In genomic region chr17:35635699-35636111, GRCm38 (mm10) we compare ENCODE assay signal across 7 mouse cellular contexts. TPM values are rescaled to one million over a fixed set of nuclear protein-coding genes. Genes with fewer than 3 reads are reported as not detected.
A peak's percentile ranks its signal among the peaks of the same experiment; 100 is the strongest.
DNase-seq lines count a peak whose midpoint lies in the region; ATAC-seq lines count a peak whose summit lies in the region.

No protein-coding gene starts in this region.

- peak; percentile 57 to 59 for DNase-seq in adrenal gland, adult 18-20 months (ENCODE audit: low spot score in 2 of 2)
- DNase-seq in cerebellum, postnatal 36 days = peak; percentile 72 to 85
- DNase-seq in gastrocnemius, adult 18-20 months (ENCODE audit: low spot score) = peak; percentile 62
- DNase-seq in induced T-regulatory cell, adult 2 months (ENCODE audit: low read depth) = peak; percentile 90
- peak; percentile 67 to 88 for DNase-seq in left cerebral cortex, adult 9 months (ENCODE audit: low spot score in 2 of 2)
- peak; percentile 66 to 81 for DNase-seq in right cerebral cortex, postnatal 36 days (ENCODE audit: low spot score in 2 of 2)

- ATAC-seq in megakaryocyte-erythroid progenitor cell, adult 5-6 weeks (replicated peaks; ENCODE audit: low FRiP score, low TSS enrichment, poor library complexity, severe bottlenecking) = peak; percentile 58; the same call in 1 of the 2 replicates

RNA-seq across cellular contexts. Expression of gene Mucl3, which starts 7.8 kb away (rescaled TPM):
- total RNA-seq in adrenal gland, adult 18-20 months (2021) = not detected
- total RNA-seq in gastrocnemius, adult 18-20 months (2021) = not detected
- not detected in 2 replicates for total RNA-seq in megakaryocyte-erythroid progenitor cell, adult 5-6 weeks (2014; fragmentation: Nextera tagmentation)
- not detected in 2 replicates for total RNA-seq in megakaryocyte-erythroid progenitor cell, adult 5-6 weeks (2017)

RNA-seq across cellular contexts. Expression of gene Gm9573, which starts 9.3 kb away (rescaled TPM):
- not detected for total RNA-seq in adrenal gland, adult 18-20 months (2021)
- total RNA-seq in gastrocnemius, adult 18-20 months (2021) = not detected
- not detected in 2 replicates for total RNA-seq in megakaryocyte-erythroid progenitor cell, adult 5-6 weeks (2014; fragmentation: Nextera tagmentation)
- total RNA-seq in megakaryocyte-erythroid progenitor cell, adult 5-6 weeks (2017) = not detected in 2 replicates

RNA-seq across cellular contexts. Expression of gene Vars2, which starts 31.7 kb away (rescaled TPM):
- 10 to 100 TPM; 37.2 to 38.7 TPM for total RNA-seq in adrenal gland, adult 18-20 months (2021)
- 10 to 100 TPM in 1 of 2 experiments, 1 to 10 TPM in 1; 9.8 to 13.7 TPM for total RNA-seq in gastrocnemius, adult 18-20 months (2021)
- total RNA-seq in megakaryocyte-erythroid progenitor cell, adult 5-6 weeks (2014; fragmentation: Nextera tagmentation) = 32.5 and 44.2 TPM in 2 replicates
- total RNA-seq in megakaryocyte-erythroid progenitor cell, adult 5-6 weeks (2017) = 8.3 and 19.1 TPM in 2 replicates

RNA-seq across cellular contexts. Expression of gene Sfta2, which starts 34.4 kb away (rescaled TPM):
- total RNA-seq in adrenal gland, adult 18-20 months (2021) = not detected
- not detected for total RNA-seq in gastrocnemius, adult 18-20 months (2021)
- total RNA-seq in megakaryocyte-erythroid progenitor cell, adult 5-6 weeks (2014; fragmentation: Nextera tagmentation) = not detected in 2 replicates
- not detected in 2 replicates for total RNA-seq in megakaryocyte-erythroid progenitor cell, adult 5-6 weeks (2017)

RNA-seq across cellular contexts. Expression of gene Gtf2h4, which starts 37.8 kb away (rescaled TPM):
- total RNA-seq in adrenal gland, adult 18-20 months (2021) = 10 to 100 TPM; 20.2 to 20.8 TPM
- 10 to 100 TPM; 17.7 to 18.9 TPM for total RNA-seq in gastrocnemius, adult 18-20 months (2021)
- total RNA-seq in megakaryocyte-erythroid progenitor cell, adult 5-6 weeks (2014; fragmentation: Nextera tagmentation) = 30.3 and 52.4 TPM in 2 replicates
- 35.0 and 40.6 TPM in 2 replicates for total RNA-seq in megakaryocyte-erythroid progenitor cell, adult 5-6 weeks (2017)

Comparison
In these comparisons a context has a peak if more than half of its experiments do, and no peak if none do; other contexts are left out.
1. Peak in every context shown above with its lines: DNase-seq and ATAC-seq.